Mouse (Mus musculus) testis, adult 2 months (tissue): ENCODE measurements around the gene Gadd45gip1. TPM values are rescaled to one million over a fixed set of nuclear protein-coding genes. Genes with fewer than 3 reads are reported as not detected.
A peak's percentile ranks its signal among the peaks of the same experiment; 100 is the strongest.

Experiments used
- H3K27ac ChIP-seq: fragments of 200-500 bp; 2 replicates; pipeline ENCODE4 v1.5.1; 2012; ENCODE audit warnings: low read depth, low read length; ENCODE audit not compliant: control insufficient read depth, insufficient read depth
- H3K27me3 ChIP-seq: fragments of 200-500 bp; 2 replicates; pipeline ENCODE4 v1.6.1; 2012; ENCODE audit warnings: mild to moderate bottlenecking, low read length, moderate library complexity; ENCODE audit not compliant: control insufficient read depth, insufficient read depth
- H3K36me3 ChIP-seq: fragments of 200-500 bp; 2 replicates; pipeline ENCODE4 v1.6.1; 2012; ENCODE audit warnings: mild to moderate bottlenecking, low read length; ENCODE audit not compliant: control insufficient read depth, insufficient read depth
- H3K4me1 ChIP-seq: fragments of 200-500 bp; 2 replicates; pipeline ENCODE4 v1.6.1; 2012; ENCODE audit warnings: low read length; ENCODE audit not compliant: control insufficient read depth, insufficient read depth
- H3K4me3 ChIP-seq: fragments of 200-500 bp; 2 replicates; pipeline ENCODE4 v1.5.1; 2012; ENCODE audit warnings: low read depth, mild to moderate bottlenecking, low read length, moderate library complexity, mixed read lengths; ENCODE audit not compliant: control insufficient read depth
- CTCF ChIP-seq: fragments of 200-500 bp; IDR thresholded peaks from 2 replicates; pipeline ENCODE4 v1.5.1; 2012; ENCODE audit warnings: low read depth, mild to moderate bottlenecking, inconsistent platforms, low read length, moderate library complexity; ENCODE audit not compliant: control insufficient read depth, insufficient read depth, insufficient replicate concordance
- POLR2A ChIP-seq: fragments of 200-500 bp; IDR thresholded peaks from 2 replicates; pipeline ENCODE4 v1.6.1; 2012; ENCODE audit warnings: low read depth, mild to moderate bottlenecking, inconsistent platforms, low read length, moderate library complexity; ENCODE audit not compliant: control insufficient read depth
- polyA plus RNA-seq: library from polyadenylated mRNA; depleted of rRNA; stranded (reverse); fragments of >200 nt; gene quantifications from 2 replicates; pipeline ENCODE4 v1.2.3, GENCODE M21; 2012

Gene Gadd45gip1
- polyA plus RNA-seq, 1 experiment: 9.4 TPM

- Histone ChIP-seq H3K36me3 (peaks cover 6% of the 10 kb centered on the region), H3K4me3 (peak within 1 kb of the TSS; percentile 97), H3K4me1 (peaks cover 6% of the 10 kb centered on the region), H3K27me3 (no peaks in the 10 kb centered on the region), H3K27ac (peak within 1 kb of the TSS; percentile 82)
- TF ChIP-seq POLR2A (peak; percentile 83), CTCF (no peak)
Observed at GRCm38 (mm10) chr8:84840248-84840999, 9.1 kb downstream of the Gadd45gip1 start, which contains the start of gene Rad23a. Gene Rad23a, minus strand, starts transcription at chr8:84840665.

GRCm38 (mm10) chr8:84841514-84841913, 10.2 kb downstream of the Gadd45gip1 start:
- peaks cover 6% of the 10 kb centered on the region for H3K4me1 ChIP-seq
- TF ChIP-seq CTCF (no peak), POLR2A (no peak)
- no peaks in the 10 kb centered on the region for H3K27me3 ChIP-seq
- peaks cover 6% of the 10 kb centered on the region for H3K36me3 ChIP-seq
- H3K4me3 ChIP-seq: no peak overlapping the region
- 0 out of 2 replicates have a peak overlapping the region, but pooled peaks have one; percentile 15 for H3K27ac ChIP-seq

GRCm38 (mm10) chr8:84844397-84845070, 13.2 kb downstream of the Gadd45gip1 start:
- Histone ChIP-seq H3K27me3 (no peaks in the 10 kb centered on the region), H3K36me3 (peaks cover 5% of the 10 kb centered on the region), H3K4me3 (peak overlapping the region; percentile 24; the same call in 1 of the 2 replicates), H3K4me1 (peaks cover 10% of the 10 kb centered on the region), H3K27ac (no peak overlapping the region)
- TF ChIP-seq POLR2A (no peak), CTCF (no peak)

DNA sequence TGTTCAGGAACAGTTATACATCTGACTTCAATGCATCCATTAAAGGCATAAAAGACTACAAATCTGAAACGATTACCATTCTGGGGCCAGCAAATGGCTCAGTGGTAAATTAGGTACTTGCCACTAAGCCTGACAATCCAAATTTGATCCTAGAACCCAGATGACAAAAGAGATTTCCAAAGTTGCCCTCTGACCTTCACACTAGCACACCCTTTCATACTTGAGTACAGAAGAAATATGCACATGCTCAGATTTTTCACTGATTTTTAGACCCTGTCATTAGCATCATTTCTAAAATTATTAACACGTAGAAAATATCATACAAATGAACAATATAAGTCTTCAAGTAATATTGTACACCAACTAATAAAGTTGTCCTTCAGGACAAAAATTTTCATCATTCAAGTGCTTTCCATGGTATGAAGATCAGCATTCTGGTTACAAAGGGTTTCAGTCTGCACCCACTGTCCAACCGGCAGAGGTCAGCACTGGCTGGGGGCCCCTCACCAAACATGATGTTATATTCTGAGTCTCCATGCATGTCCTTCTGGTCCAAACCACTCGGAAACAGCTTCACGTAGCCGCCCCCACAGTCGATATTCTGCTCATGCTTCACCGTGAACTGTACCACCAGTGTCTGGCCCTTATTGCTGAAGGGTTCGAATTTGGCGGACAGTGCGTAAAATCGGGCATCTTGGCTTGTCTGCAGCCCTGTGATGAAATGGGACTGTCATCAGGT, 14.2 kb downstream of the Gadd45gip1 start:
- peaks cover 10% of the 10 kb centered on the region for H3K4me1 ChIP-seq
- no peak overlapping the region for H3K27ac ChIP-seq
- TF ChIP-seq CTCF (no peak; the same call in 1 of the 2 replicates), POLR2A (no peak)
- H3K27me3 ChIP-seq: no peaks in the 10 kb centered on the region
- H3K36me3 ChIP-seq: peaks cover 5% of the 10 kb centered on the region
- H3K4me3 ChIP-seq: peak overlapping the region; percentile 85

DNA sequence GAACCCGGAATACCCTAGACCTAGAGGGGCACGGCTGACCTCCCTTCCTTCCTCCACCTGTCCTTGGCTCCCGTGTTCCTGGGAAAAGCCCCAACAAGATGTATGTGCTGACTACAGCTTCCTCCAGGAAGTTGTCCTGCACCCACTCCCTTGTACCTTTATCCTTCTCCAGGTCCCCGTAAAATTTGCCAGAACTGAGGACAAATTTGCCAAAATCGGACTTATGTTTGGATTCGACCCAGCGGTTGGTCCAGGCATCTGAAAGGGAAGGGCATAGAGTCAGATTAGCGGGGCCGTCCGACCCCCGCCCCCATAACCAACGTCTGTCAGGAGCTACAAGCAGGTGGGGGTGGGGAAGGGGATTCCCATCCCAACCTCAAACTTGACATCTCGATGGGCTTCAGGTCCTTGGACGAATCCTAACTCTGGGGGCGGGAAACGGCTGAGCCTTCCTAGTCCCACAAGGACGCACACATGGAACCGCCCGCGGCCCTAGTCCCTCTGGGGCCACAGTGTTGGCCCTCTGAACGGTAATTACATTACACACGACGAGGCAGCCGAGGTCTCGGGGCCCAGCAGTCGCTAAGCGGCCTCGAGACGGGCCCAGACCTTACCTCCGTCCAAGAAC, 14.9 kb downstream of the Gadd45gip1 start:
- Histone ChIP-seq H3K27me3 (no peaks in the 10 kb centered on the region), H3K4me1 (peaks cover 10% of the 10 kb centered on the region), H3K4me3 (peak overlapping the region; percentile 85), H3K27ac (peak overlapping the region; percentile 87), H3K36me3 (peaks cover 5% of the 10 kb centered on the region)
- no peak for TF ChIP-seq POLR2A
- TF ChIP-seq CTCF: no peak

DNA sequence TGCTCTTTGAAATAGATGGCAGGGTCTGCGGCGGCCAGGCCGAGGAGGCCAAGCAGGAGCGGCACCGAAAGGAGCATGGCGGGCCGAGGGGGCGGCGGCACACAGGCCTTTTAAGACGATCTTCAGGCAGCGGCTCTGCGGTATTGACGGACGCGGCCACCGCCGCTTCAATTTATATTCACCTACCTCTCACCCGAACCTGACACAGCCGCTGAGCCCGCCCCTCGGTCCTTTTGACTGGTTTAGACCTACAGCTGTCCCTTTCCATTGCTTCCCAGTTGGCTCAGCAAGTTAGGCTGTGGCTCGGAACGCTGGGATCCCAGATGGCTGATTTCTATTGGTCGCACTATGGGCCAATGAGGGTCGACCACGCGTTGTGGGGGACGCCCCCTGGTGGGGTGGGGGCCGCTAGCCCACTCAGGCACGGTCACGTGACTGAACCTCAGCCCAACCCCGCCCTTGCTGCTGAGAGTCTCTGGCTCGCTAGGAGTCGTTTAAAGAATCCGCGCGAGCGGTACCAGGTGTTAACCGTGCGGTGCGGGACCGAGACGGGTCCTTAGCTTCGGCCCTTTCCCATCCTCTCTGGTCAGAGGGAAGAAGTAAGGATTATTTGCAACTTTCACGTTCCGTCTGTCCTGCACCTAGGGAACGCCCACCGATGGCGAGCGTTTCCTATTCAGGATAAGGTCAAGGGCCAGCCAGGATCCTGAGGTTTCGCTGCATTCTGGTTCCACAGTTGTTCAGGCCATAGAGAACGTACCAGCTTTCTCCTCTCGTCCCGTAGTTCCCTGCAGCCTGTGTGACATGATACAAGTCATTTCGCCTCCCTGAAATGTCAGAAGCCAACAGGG, 15.6 kb downstream of the Gadd45gip1 start, which contains the start of gene Calr:
Gene Calr, minus strand, starts transcription at position 213 of the 851 bp plus-strand sequence.
- TF ChIP-seq POLR2A: peak; percentile 95
- TF ChIP-seq CTCF: peak; percentile 11; the same call in 1 of the 2 replicates
- Histone ChIP-seq H3K4me1 (peaks cover 10% of the 10 kb centered on the region), H3K36me3 (peaks cover 5% of the 10 kb centered on the region), H3K27ac (peak within 1 kb of the TSS; percentile 95), H3K4me3 (peak within 1 kb of the TSS; percentile 85), H3K27me3 (no peaks in the 10 kb centered on the region)
